Mouse (Mus musculus): ENCODE measurements at regions not wholly inside any gene's neighbourhood (a gene's known extent, or its start where the extent isn't known, plus 50 kb on each side); places are given as distances from the start of the nearest gene placed in this dataset.

DNA sequence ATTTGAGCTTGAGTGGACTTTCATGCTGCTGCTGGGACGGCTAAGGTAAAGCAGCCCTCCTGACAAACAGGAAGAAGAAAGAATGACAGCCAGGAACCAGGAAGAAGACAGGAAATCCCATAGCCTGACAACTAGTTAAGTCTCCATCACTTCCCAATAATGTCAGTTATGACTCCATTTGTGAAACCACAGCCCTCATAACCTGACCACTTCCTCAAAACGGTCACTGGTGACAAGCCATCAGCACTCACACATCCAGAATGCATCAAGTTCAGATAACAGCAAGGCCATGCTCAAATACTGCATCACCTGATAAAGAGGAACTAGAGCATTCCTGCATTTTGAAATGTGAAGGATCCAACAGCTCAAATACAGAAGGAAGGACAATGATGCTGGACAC, 288.3 kb downstream of the Zfp706 start:
- no peak overlapping the region for H3K4me3 ChIP-seq (ENCODE audit: low read depth, low read length)
- H3K4me2 ChIP-seq (ENCODE audit: low read length), result no peak overlapping the region
- no peak overlapping the region for H3K9ac ChIP-seq (ENCODE audit: low read length)
- no peaks in the 10 kb centered on the region for H3K9me3 ChIP-seq (replicated peaks; ENCODE audit: control insufficient read depth, low read length)
- no peak overlapping the region for H3K27ac ChIP-seq (ENCODE audit: low read depth, low read length)
- H3K36me3 ChIP-seq (ENCODE audit: control insufficient read depth, insufficient read depth, low read length), result no peaks in the 10 kb centered on the region
- ATAC-seq, result no peak
- DNase-seq (ENCODE audit: low spot score), result no peak
- H3K4me1 ChIP-seq (ENCODE audit: control insufficient read depth, insufficient read depth, low read length), result peaks cover 3% of the 10 kb centered on the region
- H3K27me3 ChIP-seq (replicated peaks; ENCODE audit: control insufficient read depth, insufficient read depth, low read length), result no peaks in the 10 kb centered on the region
- 88% methylated on average over 2 of the region's 2 CpGs for WGBS

DNA sequence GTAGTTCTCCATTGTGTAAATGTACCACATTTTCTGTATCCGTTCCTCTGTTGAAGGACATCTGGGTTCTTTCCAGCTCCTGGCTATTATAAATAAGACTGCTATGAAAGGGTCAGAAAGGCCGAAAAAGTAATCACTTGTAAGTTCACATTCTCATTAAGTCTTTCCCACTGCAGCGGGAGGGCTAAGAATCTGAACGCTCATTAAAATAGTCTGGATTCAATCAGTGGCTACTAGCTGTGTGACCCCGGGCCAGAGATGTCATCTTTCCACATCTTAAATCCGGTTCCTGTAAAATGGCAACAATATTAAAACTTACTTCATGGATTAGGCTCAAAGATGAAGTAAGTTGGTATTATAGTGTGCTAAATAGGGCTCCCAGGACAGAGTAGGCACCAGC, 289.7 kb downstream of the Zfp706 start:
- 70% methylated on average over 6 of the region's 6 CpGs for WGBS
- DNase-seq (ENCODE audit: low spot score), result no peak
- no peaks in the 10 kb centered on the region for H3K9me3 ChIP-seq (replicated peaks; ENCODE audit: control insufficient read depth, low read length)
- H3K36me3 ChIP-seq (ENCODE audit: control insufficient read depth, insufficient read depth, low read length), result no peaks in the 10 kb centered on the region
- no peaks in the 10 kb centered on the region for H3K27me3 ChIP-seq (replicated peaks; ENCODE audit: control insufficient read depth, insufficient read depth, low read length)
- H3K4me3 ChIP-seq (ENCODE audit: low read depth, low read length), result no peak overlapping the region
- no peak overlapping the region for H3K27ac ChIP-seq (ENCODE audit: low read depth, low read length)
- ATAC-seq, result no peak
- no peak overlapping the region for H3K9ac ChIP-seq (ENCODE audit: low read length)
- H3K4me1 ChIP-seq (ENCODE audit: control insufficient read depth, insufficient read depth, low read length), result peaks cover 3% of the 10 kb centered on the region
- H3K4me2 ChIP-seq (ENCODE audit: low read length), result no peak overlapping the region

DNA sequence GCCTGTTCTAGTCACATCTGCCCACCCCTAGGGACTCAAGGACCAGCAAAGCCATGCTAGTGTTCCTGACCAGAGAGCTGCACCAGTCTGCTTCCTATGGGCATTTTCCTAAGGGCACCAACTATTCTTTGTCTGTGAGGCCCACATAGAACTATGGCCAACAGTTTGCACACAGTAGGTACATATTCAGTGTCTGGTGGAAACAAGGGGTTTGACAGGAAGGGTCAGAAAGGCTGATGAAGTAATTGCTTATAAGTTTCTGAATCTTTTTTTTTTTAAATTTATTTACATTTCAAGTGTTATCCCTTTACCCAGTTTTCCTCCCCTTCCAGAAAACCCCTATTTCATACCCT, 290.9 kb downstream of the Zfp706 start:
- peaks cover 3% of the 10 kb centered on the region for H3K4me1 ChIP-seq (ENCODE audit: control insufficient read depth, insufficient read depth, low read length)
- peak overlapping the region; percentile 45; the same call in 1 of the 2 replicates for H3K9ac ChIP-seq (ENCODE audit: low read length)
- peak overlapping the region; percentile 42 for H3K4me2 ChIP-seq (ENCODE audit: low read length)
- ATAC-seq (no peak), DNase-seq (ENCODE audit: low spot score) (no peak)
- no peak overlapping the region for H3K4me3 ChIP-seq (ENCODE audit: low read depth, low read length)
- peak overlapping the region; percentile 72 for H3K27ac ChIP-seq (ENCODE audit: low read depth, low read length)
- no peaks in the 10 kb centered on the region for H3K36me3 ChIP-seq (ENCODE audit: control insufficient read depth, insufficient read depth, low read length)
- no peaks in the 10 kb centered on the region for H3K27me3 ChIP-seq (replicated peaks; ENCODE audit: control insufficient read depth, insufficient read depth, low read length)
- H3K9me3 ChIP-seq (replicated peaks; ENCODE audit: control insufficient read depth, low read length), result no peaks in the 10 kb centered on the region

DNA sequence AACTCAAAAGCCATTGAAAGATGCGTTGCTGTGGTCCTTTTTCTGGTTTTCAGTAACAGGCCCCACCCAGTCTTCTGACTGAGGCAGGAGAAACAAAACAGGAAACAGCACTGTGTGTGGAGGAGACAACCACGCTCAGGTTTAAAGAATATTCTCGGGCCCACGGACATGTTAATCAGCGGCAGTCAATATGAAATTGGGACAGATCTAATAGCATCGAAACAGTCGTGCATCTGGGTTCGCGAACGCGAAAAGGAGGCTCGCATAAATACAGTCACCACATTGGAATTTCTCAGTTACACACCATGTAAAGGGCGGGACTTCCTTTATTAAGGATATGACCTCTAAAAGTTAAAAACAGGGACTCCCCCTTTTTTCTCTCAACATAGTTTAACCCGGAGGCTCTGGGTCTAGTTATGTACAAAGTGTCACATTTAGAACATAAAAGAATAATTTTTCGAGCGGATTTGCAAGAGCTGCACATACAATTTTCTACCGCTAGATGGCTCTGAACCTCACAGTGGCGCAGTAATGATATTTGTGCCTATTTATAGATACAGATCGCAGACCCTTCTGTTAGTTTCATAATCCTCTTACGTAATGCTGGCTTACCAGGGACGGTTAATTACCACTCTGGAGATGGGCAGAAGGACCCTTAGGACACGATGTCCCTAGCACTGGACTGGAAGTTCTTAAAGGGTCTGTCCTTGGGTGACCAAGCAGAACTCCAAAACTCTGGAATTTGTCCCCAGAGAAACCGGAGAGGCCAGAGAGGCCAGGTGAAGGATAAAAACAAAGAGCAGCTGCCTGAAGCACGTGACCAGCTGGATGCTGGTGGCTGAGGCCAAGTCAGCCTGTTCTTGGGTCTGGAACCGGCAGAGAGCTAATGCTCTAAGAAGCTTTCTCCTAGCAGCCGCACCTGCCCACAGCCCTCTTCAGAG, 291.6 kb downstream of the Zfp706 start:
- Histone ChIP-seq H3K4me3 (ENCODE audit: low read depth, low read length) (peak overlapping the region; percentile 15; the same call in 1 of the 2 replicates), H3K4me2 (ENCODE audit: low read length) (peak overlapping the region; percentile 42), H3K9ac (ENCODE audit: low read length) (peak overlapping the region; percentile 45), H3K27me3 (replicated peaks; ENCODE audit: control insufficient read depth, insufficient read depth, low read length) (no peaks in the 10 kb centered on the region), H3K36me3 (ENCODE audit: control insufficient read depth, insufficient read depth, low read length) (no peaks in the 10 kb centered on the region), H3K9me3 (replicated peaks; ENCODE audit: control insufficient read depth, low read length) (no peaks in the 10 kb centered on the region), H3K27ac (ENCODE audit: low read depth, low read length) (peak overlapping the region; percentile 72), H3K4me1 (ENCODE audit: control insufficient read depth, insufficient read depth, low read length) (peaks cover 3% of the 10 kb centered on the region)
- 20% methylated on average over 26 of the region's 26 CpGs for WGBS
- peak; percentile 92 for ATAC-seq
- DNase-seq (ENCODE audit: low spot score), result peak; percentile 88

DNA sequence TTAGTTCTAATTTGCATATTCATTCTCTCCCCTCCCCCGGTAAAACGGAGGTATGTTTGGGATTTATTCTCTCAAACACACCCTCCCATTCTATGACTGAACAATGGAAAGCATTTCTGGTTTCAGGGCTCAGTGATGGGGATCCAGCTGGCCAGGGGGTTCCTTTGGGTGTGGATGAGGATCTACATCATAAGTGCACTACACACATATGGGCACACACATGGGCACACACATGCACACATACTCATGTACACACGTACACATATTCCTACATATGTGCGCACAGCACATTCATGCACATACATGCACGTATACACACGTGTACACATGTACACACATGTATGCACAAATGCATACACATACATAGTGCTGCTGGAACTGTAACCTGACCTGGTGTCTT, 292.4 kb downstream of the Zfp706 start:
- H3K4me3 ChIP-seq (ENCODE audit: low read depth, low read length), result no peak overlapping the region
- peaks cover 3% of the 10 kb centered on the region for H3K4me1 ChIP-seq (ENCODE audit: control insufficient read depth, insufficient read depth, low read length)
- no peaks in the 10 kb centered on the region for H3K9me3 ChIP-seq (replicated peaks; ENCODE audit: control insufficient read depth, low read length)
- no peaks in the 10 kb centered on the region for H3K27me3 ChIP-seq (replicated peaks; ENCODE audit: control insufficient read depth, insufficient read depth, low read length)
- no peak for ATAC-seq
- H3K4me2 ChIP-seq (ENCODE audit: low read length), result no peak overlapping the region
- no peaks in the 10 kb centered on the region for H3K36me3 ChIP-seq (ENCODE audit: control insufficient read depth, insufficient read depth, low read length)
- 84% methylated on average over 6 of the region's 6 CpGs for WGBS
- H3K27ac ChIP-seq (ENCODE audit: low read depth, low read length), result no peak overlapping the region
- no peak for DNase-seq (ENCODE audit: low spot score)
- H3K9ac ChIP-seq (ENCODE audit: low read length), result no peak overlapping the region

DNA sequence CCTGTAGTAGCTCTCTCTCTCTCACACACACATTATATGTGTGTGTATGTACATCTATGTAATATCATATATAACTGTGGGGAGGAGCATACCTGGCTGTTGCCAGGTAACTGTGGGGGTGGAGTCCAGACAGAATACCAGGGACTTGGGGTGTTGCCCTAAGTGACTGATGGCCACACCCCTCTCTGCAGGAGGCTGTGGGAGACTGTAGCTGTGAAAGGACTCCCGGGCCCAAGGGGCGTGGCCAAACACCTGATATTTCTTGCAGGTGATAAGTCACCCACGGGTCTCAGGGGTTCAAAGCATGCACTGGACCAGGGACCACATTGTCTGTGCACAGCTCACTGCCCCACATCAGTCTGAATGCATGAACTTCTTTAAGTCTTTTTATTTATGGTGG, 297.8 kb downstream of the Zfp706 start:
- H3K4me2 ChIP-seq (ENCODE audit: low read length), result no peak overlapping the region
- DNase-seq (ENCODE audit: low spot score), result no peak
- H3K9ac ChIP-seq (ENCODE audit: low read length), result no peak overlapping the region
- no peaks in the 10 kb centered on the region for H3K36me3 ChIP-seq (ENCODE audit: control insufficient read depth, insufficient read depth, low read length)
- 79% methylated on average over 3 of the region's 3 CpGs for WGBS
- no peak overlapping the region for H3K27ac ChIP-seq (ENCODE audit: low read depth, low read length)
- ATAC-seq, result no peak
- no peaks in the 10 kb centered on the region for H3K9me3 ChIP-seq (replicated peaks; ENCODE audit: control insufficient read depth, low read length)
- no peaks in the 10 kb centered on the region for H3K4me1 ChIP-seq (ENCODE audit: control insufficient read depth, insufficient read depth, low read length)
- no peak overlapping the region for H3K4me3 ChIP-seq (ENCODE audit: low read depth, low read length)
- H3K27me3 ChIP-seq (replicated peaks; ENCODE audit: control insufficient read depth, insufficient read depth, low read length), result no peaks in the 10 kb centered on the region

DNA sequence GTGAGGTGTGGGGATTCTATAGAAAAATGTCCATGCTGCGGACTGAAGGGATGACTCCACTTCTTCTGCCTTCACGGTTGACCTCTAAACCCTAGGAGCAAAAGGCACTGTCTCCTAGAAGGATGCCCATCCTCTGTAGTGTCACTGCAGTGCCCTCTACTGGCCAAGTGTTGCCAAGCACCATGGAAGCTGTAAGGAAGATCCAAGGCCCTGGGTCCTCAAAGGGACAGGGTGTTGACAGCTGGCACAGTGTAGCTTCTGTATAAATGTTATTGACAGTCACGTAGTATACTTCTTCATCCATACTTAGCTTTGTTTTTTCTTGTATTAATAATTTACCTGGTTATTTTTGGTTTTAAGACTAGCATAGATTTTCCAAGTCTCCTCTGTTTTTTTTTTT, 299.1 kb downstream of the Zfp706 start:
- Histone ChIP-seq H3K27me3 (replicated peaks; ENCODE audit: control insufficient read depth, insufficient read depth, low read length) (no peaks in the 10 kb centered on the region), H3K9me3 (replicated peaks; ENCODE audit: control insufficient read depth, low read length) (no peaks in the 10 kb centered on the region), H3K4me2 (ENCODE audit: low read length) (no peak overlapping the region), H3K4me3 (ENCODE audit: low read depth, low read length) (no peak overlapping the region), H3K4me1 (ENCODE audit: control insufficient read depth, insufficient read depth, low read length) (no peaks in the 10 kb centered on the region), H3K27ac (ENCODE audit: low read depth, low read length) (no peak overlapping the region), H3K9ac (ENCODE audit: low read length) (no peak overlapping the region), H3K36me3 (ENCODE audit: control insufficient read depth, insufficient read depth, low read length) (no peaks in the 10 kb centered on the region)
- DNase-seq (ENCODE audit: low spot score), result peak; percentile 78
- ATAC-seq, result peak; percentile 68; the same call in 1 of the 2 replicates
- WGBS, result 18% methylated on average over 3 of the region's 3 CpGs

DNA sequence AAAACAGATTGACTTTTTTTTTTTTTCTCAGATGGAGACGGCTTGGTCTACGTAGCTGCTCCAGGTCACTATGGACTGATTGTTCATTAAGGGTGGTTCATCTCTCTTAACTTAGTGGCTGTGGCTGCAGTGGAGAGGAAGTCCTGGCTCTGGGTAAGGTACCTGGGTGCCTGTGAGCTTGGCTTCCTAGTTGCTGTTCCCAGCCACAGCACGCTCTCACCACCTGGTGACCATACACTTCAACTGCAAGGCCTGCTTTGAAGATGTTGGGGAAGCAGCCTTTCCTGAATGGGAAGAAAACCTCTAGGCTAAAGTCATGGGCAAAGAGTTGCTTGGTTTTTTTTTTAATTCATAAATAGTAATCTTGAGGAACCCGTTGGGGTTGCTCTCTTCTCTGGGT, 301.6 kb downstream of the Zfp706 start:
- Histone ChIP-seq H3K4me2 (ENCODE audit: low read length) (no peak overlapping the region), H3K27me3 (replicated peaks; ENCODE audit: control insufficient read depth, insufficient read depth, low read length) (no peaks in the 10 kb centered on the region), H3K27ac (ENCODE audit: low read depth, low read length) (no peak overlapping the region), H3K36me3 (ENCODE audit: control insufficient read depth, insufficient read depth, low read length) (no peaks in the 10 kb centered on the region), H3K9ac (ENCODE audit: low read length) (no peak overlapping the region), H3K4me1 (ENCODE audit: control insufficient read depth, insufficient read depth, low read length) (no peaks in the 10 kb centered on the region), H3K4me3 (ENCODE audit: low read depth, low read length) (no peak overlapping the region), H3K9me3 (replicated peaks; ENCODE audit: control insufficient read depth, low read length) (no peaks in the 10 kb centered on the region)
- ATAC-seq (no peak; the same call in 1 of the 2 replicates), DNase-seq (ENCODE audit: low spot score) (peak; percentile 49)
- 59% methylated on average over 4 of the region's 4 CpGs for WGBS

DNA sequence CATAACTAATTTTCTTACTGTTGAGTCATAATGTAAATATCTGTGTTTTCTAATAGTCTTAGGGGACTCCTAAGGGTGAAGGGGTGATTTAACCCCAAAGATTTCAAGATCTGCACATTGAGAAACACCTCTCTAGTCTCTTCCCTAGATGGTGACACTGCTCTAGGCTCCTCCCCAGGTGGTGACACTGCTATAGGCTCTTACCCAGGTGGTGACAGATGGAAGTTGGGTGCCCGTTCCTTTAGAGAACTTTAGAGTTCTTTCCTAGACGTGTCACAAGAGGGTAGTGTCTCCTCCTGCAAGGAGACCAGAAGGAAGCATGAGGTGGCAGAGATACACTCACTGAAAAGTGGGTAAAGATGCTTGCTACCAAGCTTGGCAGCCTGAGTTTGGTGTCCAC, 302.2 kb downstream of the Zfp706 start:
- no peak overlapping the region for H3K9ac ChIP-seq (ENCODE audit: low read length)
- no peak overlapping the region for H3K4me3 ChIP-seq (ENCODE audit: low read depth, low read length)
- H3K4me1 ChIP-seq (ENCODE audit: control insufficient read depth, insufficient read depth, low read length), result no peaks in the 10 kb centered on the region
- no peaks in the 10 kb centered on the region for H3K9me3 ChIP-seq (replicated peaks; ENCODE audit: control insufficient read depth, low read length)
- no peak for DNase-seq (ENCODE audit: low spot score)
- 59% methylated on average over 2 of the region's 2 CpGs for WGBS
- no peaks in the 10 kb centered on the region for H3K27me3 ChIP-seq (replicated peaks; ENCODE audit: control insufficient read depth, insufficient read depth, low read length)
- no peak for ATAC-seq
- H3K27ac ChIP-seq (ENCODE audit: low read depth, low read length), result no peak overlapping the region
- H3K4me2 ChIP-seq (ENCODE audit: low read length), result no peak overlapping the region
- no peaks in the 10 kb centered on the region for H3K36me3 ChIP-seq (ENCODE audit: control insufficient read depth, insufficient read depth, low read length)

Measured in forebrain, embryonic 14.5 days (tissue).